Mouse (Mus musculus): ENCODE measurements around the gene Kcnc1.

The Kcnc1 gene

DNA sequence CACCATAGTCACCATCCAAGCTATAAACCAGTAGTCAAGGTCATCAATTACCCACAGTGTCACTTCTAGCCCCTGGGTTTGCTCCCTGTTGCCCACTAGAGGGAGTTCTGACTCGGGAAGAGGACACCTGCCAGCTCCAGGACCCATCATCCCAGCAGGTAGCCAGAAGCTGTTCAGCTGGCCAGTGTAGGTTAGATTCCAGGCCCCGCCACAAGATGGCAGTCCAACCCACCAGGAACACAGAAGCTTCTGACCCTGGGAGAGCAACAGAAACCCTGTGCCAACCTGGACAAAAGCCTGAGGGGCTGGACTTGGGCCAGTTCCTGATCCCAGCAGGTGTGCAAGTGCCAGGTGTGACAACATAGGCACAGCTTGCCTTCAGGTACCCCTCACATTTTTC is 3.2 kb upstream of the Kcnc1 start:
- in situ Hi-C loops (cut with MboI; ENCODE audit: unreplicated experiment in 2 of 2) = loop anchor here (5.0 to 10.0 kb wide), 4 partner anchors 34 to 382 kb away; no protein-coding TSS in a partner anchor

DNA sequence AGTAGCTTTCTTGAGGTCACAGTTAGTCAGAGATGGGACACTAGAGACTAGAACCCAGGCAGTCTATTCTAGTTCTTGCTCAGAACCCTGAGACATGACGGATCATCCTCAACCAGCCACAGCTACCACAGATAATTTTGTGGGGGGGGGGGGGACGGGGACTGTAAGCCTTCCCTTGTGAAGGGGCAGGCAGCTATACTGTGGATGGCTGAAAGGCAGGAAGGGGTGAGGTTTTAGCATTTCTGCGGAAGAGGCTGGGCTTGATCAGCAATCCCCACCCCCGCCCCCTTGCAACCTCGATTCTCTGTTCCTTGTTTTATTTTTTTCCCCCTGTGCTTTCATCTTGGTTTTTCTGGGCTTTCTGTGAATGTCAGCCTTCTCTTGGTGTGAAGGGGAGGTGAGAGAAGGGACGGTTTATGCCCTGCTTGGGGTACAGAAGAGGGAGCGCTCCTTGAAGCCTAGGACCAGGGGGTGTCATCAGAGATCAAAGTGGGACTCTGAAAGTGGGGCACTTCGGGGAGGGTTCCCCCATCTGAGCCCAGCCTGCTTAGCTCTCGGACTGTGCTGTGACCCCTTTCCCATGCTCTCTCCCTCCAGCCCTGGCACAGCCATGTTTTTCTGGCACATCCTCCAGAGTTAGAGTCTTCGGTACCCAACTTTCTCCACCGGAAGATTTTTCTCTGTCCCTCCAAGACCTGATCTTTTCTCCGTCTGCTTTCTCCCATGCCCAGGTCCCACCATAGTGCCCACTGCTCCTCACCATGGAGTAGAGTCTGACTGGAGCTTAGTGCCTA is 2.4 kb upstream of the Kcnc1 start:
- in situ Hi-C loops (cut with MboI; ENCODE audit: unreplicated experiment in 2 of 2) = loop anchor here (5.0 to 10.0 kb wide), 4 partner anchors 33 to 381 kb away; no protein-coding TSS in a partner anchor

DNA sequence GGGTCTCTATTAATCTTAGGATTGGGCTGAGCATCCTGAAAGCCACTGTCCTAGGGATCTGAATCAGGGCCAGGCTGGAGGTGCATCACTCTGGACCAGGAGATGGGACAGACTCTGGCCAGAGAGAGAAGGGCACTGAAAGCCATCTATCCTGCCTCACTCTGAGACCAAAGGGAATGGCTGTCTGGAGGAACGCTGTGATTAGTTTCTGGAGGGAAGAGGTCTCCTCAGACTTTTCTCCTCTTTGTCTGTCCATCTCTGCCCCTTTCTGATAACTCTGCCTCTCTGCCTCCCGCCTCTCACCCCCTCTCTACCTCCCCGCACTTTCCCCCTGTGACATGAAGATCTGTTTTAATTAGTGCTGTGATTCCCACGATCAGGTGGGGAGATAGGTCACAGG is 1.4 kb upstream of the Kcnc1 start:
- in situ Hi-C loops (cut with MboI; ENCODE audit: unreplicated experiment in 2 of 2) = loop anchor here (5.0 to 10.0 kb wide), 4 partner anchors 32 to 380 kb away; no protein-coding TSS in a partner anchor

GRCm38 (mm10) chr7:46395571-46395970 is 726 bp upstream of the Kcnc1 start:
- in situ Hi-C loops (cut with MboI; ENCODE audit: unreplicated experiment in 2 of 2) = loop anchor here in 1 of 2 experiments (10.0 kb wide), 1 partner anchor 379 kb away; no protein-coding TSS in a partner anchor

DNA sequence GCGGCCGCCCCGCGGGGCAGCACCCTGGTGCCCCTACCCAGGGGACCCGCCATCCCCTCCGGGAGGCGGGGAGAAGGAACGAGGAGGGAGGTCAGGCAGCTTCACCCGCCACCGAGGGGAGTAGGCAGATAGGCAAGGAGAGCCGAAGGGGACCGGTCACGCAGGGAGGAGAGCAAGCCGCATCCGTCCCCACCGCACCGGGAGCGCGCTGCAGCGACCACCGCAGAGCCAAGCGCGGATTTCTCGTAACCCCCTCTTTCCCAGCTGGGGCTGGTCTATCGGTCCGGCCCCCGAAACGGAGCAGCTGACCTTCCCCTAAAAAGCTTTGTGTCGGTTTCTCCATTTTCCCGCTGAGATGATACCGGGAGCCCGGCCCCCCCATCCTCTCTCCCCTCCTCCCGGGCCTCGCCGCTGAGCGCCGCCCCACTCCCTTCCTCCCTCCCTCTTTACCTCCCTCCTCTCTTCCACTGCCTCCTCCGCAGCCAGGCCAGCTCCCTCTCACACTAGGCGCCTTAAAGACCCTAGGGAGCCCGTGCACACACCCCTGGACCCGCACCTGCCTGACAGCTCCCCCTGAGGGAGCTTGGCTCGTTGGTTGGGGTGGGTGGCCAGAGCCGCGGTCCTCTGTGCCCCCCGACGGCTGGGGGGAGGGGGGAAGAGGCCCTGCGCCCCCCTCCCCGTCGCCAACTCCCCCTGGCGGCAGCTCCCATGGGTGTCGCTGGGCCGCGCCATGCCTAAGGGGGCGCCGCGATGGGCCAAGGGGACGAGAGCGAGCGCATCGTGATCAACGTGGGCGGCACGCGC is 833 bp downstream of the Kcnc1 start:
- in situ Hi-C loops (cut with MboI; ENCODE audit: unreplicated experiment in 2 of 2) = loop anchor here in 1 of 2 experiments (10.0 kb wide), 1 partner anchor 378 kb away; no protein-coding TSS in a partner anchor

GRCm38 (mm10) chr7:46397732-46398333 is 1.5 kb downstream of the Kcnc1 start:
- in situ Hi-C loops (cut with MboI; ENCODE audit: unreplicated experiment in 2 of 2) = loop anchor here in 1 of 2 experiments (10.0 kb wide), 1 partner anchor 377 kb away; no protein-coding TSS in a partner anchor

DNA sequence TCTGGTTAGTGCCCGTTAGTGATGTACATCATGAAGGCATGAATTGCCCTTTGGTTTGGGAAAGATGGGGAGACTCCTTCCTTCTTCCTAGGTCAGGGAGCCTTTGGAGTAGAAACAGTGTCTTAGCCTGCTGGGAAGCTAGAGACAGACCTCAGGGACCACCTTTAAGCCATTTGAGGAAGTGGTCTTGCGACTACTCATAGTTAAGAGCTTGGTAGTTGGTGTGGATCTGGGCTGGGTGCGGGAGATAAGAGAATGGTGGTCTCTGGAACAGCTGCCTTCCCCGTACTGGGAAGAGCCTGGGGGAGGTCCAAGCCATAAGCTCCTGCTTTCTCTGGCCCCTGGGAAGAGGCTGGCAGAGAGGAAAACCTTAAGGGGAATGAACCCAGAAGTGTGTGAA is 2.3 kb downstream of the Kcnc1 start:
- in situ Hi-C loops (cut with MboI; ENCODE audit: unreplicated experiment in 2 of 2) = loop anchor here in 1 of 2 experiments (10.0 kb wide), 1 partner anchor 376 kb away; no protein-coding TSS in a partner anchor

- in situ Hi-C loops (cut with MboI; ENCODE audit: unreplicated experiment in 2 of 2) = loop anchor here in 1 of 2 experiments (10.0 kb wide), 1 partner anchor 375 kb away; no protein-coding TSS in a partner anchor
These were observed 3.4 kb downstream of the Kcnc1 start for GRCm38 (mm10) chr7:46399676-46400075.

DNA sequence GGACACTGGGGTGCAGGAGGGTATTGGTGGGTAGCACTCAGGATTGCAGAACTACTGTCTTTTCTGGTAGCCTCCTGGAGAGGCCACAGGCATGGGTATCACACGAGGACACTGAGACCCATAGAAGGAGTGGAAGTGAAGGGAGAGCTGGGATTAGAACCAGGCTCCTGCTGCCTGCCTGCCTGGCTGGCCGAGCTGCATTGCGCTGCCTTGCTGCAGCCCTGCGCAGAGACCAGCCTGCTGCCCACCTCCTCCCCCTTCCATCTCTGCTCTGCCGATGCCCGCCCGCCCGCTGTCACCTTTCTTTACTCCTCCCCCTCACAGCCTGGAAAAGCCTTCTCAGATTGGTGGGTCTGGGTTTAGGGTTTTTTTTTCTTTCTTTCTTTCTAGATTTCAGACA is 4.0 kb downstream of the Kcnc1 start:
- in situ Hi-C loops (cut with MboI; ENCODE audit: unreplicated experiment in 2 of 2) = no loop called here

- in situ Hi-C loops (cut with MboI; ENCODE audit: unreplicated experiment in 2 of 2) = no loop called here
These were observed 5.3 kb downstream of the Kcnc1 start for GRCm38 (mm10) chr7:46401371-46402180.

DNA sequence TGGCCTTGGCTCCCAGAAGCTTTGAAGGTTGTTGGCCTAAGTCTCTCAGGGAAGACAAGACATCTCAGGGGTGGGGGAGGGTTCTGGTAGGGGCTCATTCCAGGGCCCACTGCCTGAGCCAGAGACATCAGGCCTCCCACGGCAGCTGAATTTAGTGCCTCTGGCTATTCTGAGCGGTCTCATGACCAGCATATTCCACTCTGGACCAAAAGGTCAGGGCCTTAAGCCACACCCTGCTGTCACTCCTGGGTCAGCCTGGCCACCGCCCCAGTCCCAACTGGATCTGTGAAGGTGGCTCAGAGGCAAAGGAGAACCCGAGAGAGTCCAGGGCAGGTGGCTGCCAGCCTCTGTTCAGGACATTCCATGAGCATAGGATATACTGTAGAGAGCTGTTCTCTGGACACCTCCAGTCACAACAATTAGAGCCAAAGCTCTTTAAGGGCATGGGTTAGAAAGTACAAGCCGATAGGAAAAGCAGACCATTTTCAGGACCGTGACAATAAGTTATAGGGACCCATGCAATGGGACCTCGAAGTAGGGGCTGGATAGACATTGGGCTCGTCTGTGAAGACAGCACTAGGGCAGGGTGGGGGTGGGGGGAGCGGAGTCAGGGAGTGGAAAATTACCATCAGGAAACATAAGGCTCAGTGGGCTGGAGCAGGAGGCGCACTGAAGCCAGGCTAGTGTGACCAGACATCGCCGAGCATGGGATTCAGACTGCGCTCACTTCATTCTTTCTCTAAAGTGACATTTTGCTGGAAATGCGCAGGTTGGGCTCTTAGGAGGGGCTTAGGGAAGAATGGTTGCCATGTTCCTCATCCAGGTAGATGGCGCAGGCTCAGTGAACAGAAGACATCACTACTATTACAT is 7.6 kb downstream of the Kcnc1 start:
- in situ Hi-C loops (cut with MboI; ENCODE audit: unreplicated experiment in 2 of 2) = no loop called here

GRCm38 (mm10) chr7:46404756-46405155 is 8.5 kb downstream of the Kcnc1 start:
- in situ Hi-C loops (cut with MboI; ENCODE audit: unreplicated experiment in 2 of 2) = no loop called here

DNA sequence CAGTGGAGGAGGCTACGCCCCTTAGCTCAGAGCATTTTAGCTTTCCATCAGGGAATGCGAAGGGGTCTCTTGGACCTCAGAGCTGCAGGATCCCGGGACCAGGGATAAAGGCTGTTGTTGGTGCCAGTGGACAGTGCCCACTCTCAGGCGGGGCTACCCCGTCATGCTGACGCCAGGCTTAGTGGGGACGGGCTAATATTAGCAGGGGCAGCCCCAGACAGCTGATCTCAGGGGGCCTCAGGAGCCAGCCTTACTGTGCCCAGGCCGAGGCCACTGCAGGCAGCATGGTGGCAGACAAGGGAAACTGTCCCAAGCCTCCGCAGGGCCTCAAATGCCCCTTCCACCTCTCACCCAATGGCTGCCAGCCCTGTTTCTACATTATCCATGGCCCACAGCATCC is 12.3 kb downstream of the Kcnc1 start:
- in situ Hi-C loops (cut with MboI; ENCODE audit: unreplicated experiment in 2 of 2) = no loop called here

DNA sequence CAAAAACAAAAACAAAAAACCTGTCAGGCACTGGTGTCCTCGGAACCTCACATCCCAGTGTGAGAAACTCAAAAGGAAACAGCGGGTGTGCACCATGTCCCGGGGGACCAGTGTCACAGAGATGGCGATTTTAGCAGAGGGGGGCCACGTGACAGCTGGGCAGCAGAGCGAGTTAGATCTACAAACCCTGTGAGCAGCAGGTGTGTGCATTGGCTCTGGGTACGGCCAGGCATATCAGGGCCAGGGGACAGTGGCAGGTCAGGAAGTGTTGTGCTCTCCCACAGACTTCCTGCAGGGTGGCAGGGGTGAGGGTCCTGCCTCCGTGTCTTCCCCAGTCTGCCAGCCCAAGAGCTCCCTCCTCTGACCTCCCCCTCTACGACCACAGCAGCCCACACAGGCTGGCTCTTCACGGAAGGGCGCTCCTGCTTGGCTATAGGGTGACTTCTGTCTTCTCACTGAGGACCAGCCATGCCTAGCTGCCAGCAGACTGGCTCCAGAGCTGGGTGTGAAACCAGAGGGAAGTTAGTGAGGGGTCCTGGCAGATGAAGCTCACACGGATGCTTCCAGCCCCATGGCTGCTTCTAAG is 13.0 kb downstream of the Kcnc1 start:
- in situ Hi-C loops (cut with MboI; ENCODE audit: unreplicated experiment in 2 of 2) = no loop called here

GRCm38 (mm10) chr7:46410727-46411126 is 14.4 kb downstream of the Kcnc1 start:
- in situ Hi-C loops (cut with MboI; ENCODE audit: unreplicated experiment in 2 of 2) = no loop called here

- in situ Hi-C loops (cut with MboI; ENCODE audit: unreplicated experiment in 2 of 2) = no loop called here
These were observed 16.5 kb downstream of the Kcnc1 start for GRCm38 (mm10) chr7:46412823-46413222.

DNA sequence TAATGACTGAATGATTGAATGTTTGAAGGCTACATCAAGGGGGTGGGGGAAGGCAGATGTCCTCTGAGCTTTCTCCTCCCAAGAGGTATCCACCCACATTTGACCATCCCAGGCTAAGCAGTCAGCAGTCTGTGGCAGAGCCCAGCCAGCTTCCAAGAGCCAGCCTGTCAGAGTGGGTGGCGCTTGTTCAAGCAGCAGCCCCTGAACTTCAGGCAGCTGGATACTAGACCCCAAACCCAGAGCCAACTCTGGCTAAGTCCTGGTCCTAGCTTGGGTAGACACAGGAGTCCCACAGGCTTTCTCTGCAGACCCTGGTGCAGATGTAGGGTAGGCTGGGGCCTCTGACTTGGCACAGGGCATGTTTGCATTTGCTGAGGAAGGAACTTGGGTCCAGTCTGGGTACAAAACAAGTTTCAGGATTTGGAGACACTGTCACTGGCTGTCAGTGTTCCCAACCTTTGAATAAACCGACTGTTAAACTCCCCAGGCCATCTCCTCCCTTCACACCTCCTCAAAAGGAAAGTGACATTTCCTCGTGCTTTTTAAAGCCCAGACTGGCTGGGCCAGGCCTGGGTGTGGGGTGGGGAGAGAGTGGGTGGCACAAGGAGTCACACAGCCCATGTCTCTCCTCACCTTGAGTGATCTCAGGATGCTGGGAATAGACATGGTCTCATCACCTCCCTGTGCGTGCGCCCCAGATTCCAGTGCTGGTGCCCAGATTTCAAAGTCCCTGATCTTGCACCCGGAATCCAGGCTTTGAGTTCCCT is 17.8 kb downstream of the Kcnc1 start:
- in situ Hi-C loops (cut with MboI; ENCODE audit: unreplicated experiment in 2 of 2) = no loop called here

Data from v-Abl transformed pro-B cells (cell line).